ENCODE assay signal across 31 mouse cellular contexts in the genomic region with DNA sequence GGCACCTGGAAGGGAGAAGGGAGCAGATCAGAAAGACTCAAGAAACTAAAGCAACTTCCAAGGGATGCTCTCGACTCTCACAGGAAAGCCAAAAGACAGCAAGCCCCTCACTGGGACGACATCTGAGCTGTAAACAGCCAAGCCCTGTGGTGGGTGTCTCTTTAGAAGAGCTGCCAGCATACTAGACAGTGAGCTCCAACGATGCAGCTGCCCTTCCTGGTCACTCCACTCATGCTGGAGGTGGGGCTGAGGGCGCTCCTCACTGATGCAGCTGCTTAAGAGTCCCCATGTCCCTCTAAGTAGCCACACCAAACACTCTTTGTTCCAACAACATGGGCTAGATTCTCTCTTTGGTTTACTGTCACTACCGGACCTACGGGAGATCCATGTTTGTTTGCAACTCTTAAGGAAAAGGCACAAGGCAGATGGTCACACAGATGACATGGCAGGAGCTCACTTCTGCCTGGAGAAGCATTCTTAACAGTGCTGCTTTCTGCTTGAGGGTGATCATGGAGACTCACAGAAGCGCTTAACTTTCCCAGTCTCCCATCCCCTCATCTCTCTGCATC.
A peak's percentile ranks its signal among the peaks of the same experiment; 100 is the strongest.
DNase-seq lines count a peak whose midpoint lies in the region; ATAC-seq and TF ChIP-seq lines count a peak whose summit lies in the region.
"Had no signal": no experiment of that assay in that cellular context is flagged by ENCODE, and none has a peak within 500 bp of the region (broad histone marks: within the 10 kb centered on the region; RNA-seq: fewer than 3 reads in every experiment).

No protein-coding gene starts in this region.

- H3K4me2 ChIP-seq in lung, embryonic 15.5 days = no peak overlapping the region
- H3K4me2 ChIP-seq: embryonic facial prominence, embryonic 15.5 days; forebrain, embryonic 13.5 days; heart, embryonic 11.5 days; hindbrain, embryonic 14.5 days; limb, embryonic 15.5 days; liver, embryonic 13.5 days; midbrain, embryonic 11.5 days; neural tube, embryonic 13.5 days had no signal

- H3K27me3 ChIP-seq in lung, embryonic 15.5 days = no peaks in the 10 kb centered on the region
- H3K27me3 ChIP-seq: CH12.LX; embryonic facial prominence, embryonic 15.5 days; forebrain, embryonic 13.5 days; limb, embryonic 15.5 days; liver, embryonic 13.5 days; neural tube, embryonic 13.5 days had no signal

- no peak overlapping the region for H3K27ac ChIP-seq in gastrocnemius, adult 2 months
- H3K27ac ChIP-seq in lung, embryonic 15.5 days = peak overlapping the region; percentile 37; the same call in 1 of the 2 replicates
- H3K27ac ChIP-seq: embryonic facial prominence, embryonic 10.5 days; embryonic facial prominence, embryonic 15.5 days; forebrain, embryonic 13.5 days; hindbrain, embryonic 14.5 days; kidney, postnatal 0 days; limb, embryonic 10.5 days; limb, embryonic 15.5 days; liver, embryonic 13.5 days; neural tube, embryonic 13.5 days had no signal

- no peak overlapping the region for H3K4me3 ChIP-seq in gastrocnemius, adult 2 months
- H3K4me3 ChIP-seq in lung, embryonic 15.5 days = no peak overlapping the region
- H3K4me3 ChIP-seq: embryonic facial prominence, embryonic 10.5 days; embryonic facial prominence, embryonic 15.5 days; forebrain, embryonic 13.5 days; limb, embryonic 10.5 days; limb, embryonic 15.5 days; liver, embryonic 13.5 days; neural tube, embryonic 13.5 days had no signal

- no peak for TF ChIP-seq CTCF in gastrocnemius, adult 2 months (IDR thresholded peaks at IDR 0.05)

- H3K36me3 ChIP-seq in lung, embryonic 15.5 days = no peaks in the 10 kb centered on the region
- H3K36me3 ChIP-seq: embryonic facial prominence, embryonic 15.5 days; limb, embryonic 15.5 days; neural tube, embryonic 13.5 days had no signal

- H3K4me1 ChIP-seq in lung, embryonic 15.5 days = peaks cover 30% of the 10 kb centered on the region
- H3K4me1 ChIP-seq: embryonic facial prominence, embryonic 10.5 days; embryonic facial prominence, embryonic 15.5 days; limb, embryonic 10.5 days; limb, embryonic 15.5 days; liver, embryonic 13.5 days; neural tube, embryonic 13.5 days had no signal

- H3K9me3 ChIP-seq in lung, embryonic 15.5 days = no peaks in the 10 kb centered on the region
- H3K9me3 ChIP-seq: embryonic facial prominence, embryonic 10.5 days; embryonic facial prominence, embryonic 15.5 days; forebrain, embryonic 13.5 days; limb, embryonic 10.5 days; limb, embryonic 15.5 days; liver, embryonic 13.5 days; neural tube, embryonic 13.5 days had no signal

- ATAC-seq in lung, embryonic 15.5 days (ENCODE audit: borderline replicate concordance, extremely low read depth, low FRiP score, low TSS enrichment) = 0 out of 2 replicates have a peak, but pooled peaks have one; percentile 32
- ATAC-seq: activated CD4-positive, CD25-positive, alpha-beta regulatory T cell, adult 4 months; forebrain, embryonic 13.5 days had no signal

- 63% methylated on average over 7 of the region's 7 CpGs for WGBS in lung, embryonic 15.5 days

- intact Hi-C loops in gastrocnemius, postnatal 14 days (cut with DNase I; ENCODE audit: low total_unique reads) = no loop called here
- intact Hi-C loops in gastrocnemius, adult 2 months (cut with DNase I) = no loop called here

- DNase-seq in cerebellum, adult 18-20 months = peak; percentile 43 to 44
- no peak for DNase-seq in cerebellum, adult 11-12 months
- DNase-seq in gastrocnemius, postnatal 14 days = peak; percentile 24
- DNase-seq in gastrocnemius, adult 2 months = no peak
- no peak for DNase-seq in lung, postnatal 36 days
- DNase-seq in cerebellum, postnatal 25 days = peak; percentile 36 to 45
- no peak for DNase-seq in kidney, adult 8-10 months
- DNase-seq: adrenal gland, adult 2 months; adrenal gland, postnatal 36 days; gastrocnemius, postnatal 36 days; heart, adult 18-20 months; heart, postnatal 36 days; kidney, adult 2 months; kidney, postnatal 4 days; liver, embryonic 13.5 days; lung, adult 18-20 months; right cerebral cortex, postnatal 4 days; thymus, adult 2 months had no signal

- no peak overlapping the region for H3K9ac ChIP-seq in lung, embryonic 15.5 days
- H3K9ac ChIP-seq: embryonic facial prominence, embryonic 15.5 days; forebrain, embryonic 13.5 days; hindbrain, embryonic 14.5 days; limb, embryonic 15.5 days; liver, embryonic 13.5 days; neural tube, embryonic 13.5 days had no signal

Comparison
In these comparisons a context has a peak if more than half of its experiments do, and no peak if none do; other contexts are left out.
1. DNase-seq: peak in cerebellum, adult 18-20 months (2 of 2), gastrocnemius, postnatal 14 days (single experiment) and cerebellum, postnatal 25 days (2 of 2); none in cerebellum, adult 11-12 months (single experiment), gastrocnemius, adult 2 months (single experiment), lung, postnatal 36 days (single experiment) and kidney, adult 8-10 months (0 of 2).